In genomic region chr5:36677907-36678306, GRCm38 (mm10) we compare ENCODE assay signal across 10 mouse cellular contexts.
"Had no signal": no experiment of that assay in that cellular context is flagged by ENCODE, and none has a peak within 500 bp of the region (broad histone marks: within the 10 kb centered on the region; RNA-seq: fewer than 3 reads in every experiment).

No protein-coding gene starts in this region.

- H3K9ac ChIP-seq: limb, embryonic 15.5 days; lung, embryonic 14.5 days; midbrain, embryonic 12.5 days had no signal

- H3K27me3 ChIP-seq: limb, embryonic 15.5 days; megakaryocyte, embryonic 14.5 days; midbrain, embryonic 12.5 days had no signal

- DNase-seq: kidney, adult 11 months; kidney, postnatal 14 days; lung, embryonic 14.5 days; lung, postnatal 10 days; lung, postnatal 4 days; right cerebral cortex, postnatal 14 days; thymus, postnatal 36 days had no signal

- H3K4me3 ChIP-seq: limb, embryonic 15.5 days; megakaryocyte, embryonic 14.5 days; midbrain, embryonic 12.5 days had no signal

- H3K27ac ChIP-seq: limb, embryonic 15.5 days; midbrain, embryonic 12.5 days had no signal

- H3K9me3 ChIP-seq: limb, embryonic 15.5 days; megakaryocyte, embryonic 14.5 days; midbrain, embryonic 12.5 days had no signal

- H3K4me2 ChIP-seq: limb, embryonic 15.5 days; lung, embryonic 14.5 days; midbrain, embryonic 12.5 days had no signal

- H3K36me3 ChIP-seq: limb, embryonic 15.5 days; midbrain, embryonic 12.5 days had no signal

- H3K4me1 ChIP-seq: midbrain, embryonic 12.5 days had no signal
